Mouse (Mus musculus) adrenal gland, postnatal 10 days (tissue): Measurements from ENCODE around the gene Csf2rb. TPM values are rescaled to one million over a fixed set of nuclear protein-coding genes. Genes with fewer than 3 reads are reported as not detected.
"Not testable (repeated sequence)": the region's sequence is repeated elsewhere in the genome, so short reads cannot be mapped to it uniquely, and the experiment has no call there.

Source experiments
- DNase-seq: peaks from one replicate; pipeline ENCODE4 v3.0.0; 2021; ENCODE audit warnings: mixed read lengths
- total RNA-seq, 2 experiments: library from RNA; stranded (reverse); gene quantifications; 2 replicates each; pipeline ENCODE4 v1.2.3; 2021

Csf2rb gene
- total RNA-seq, 2 experiments from 2014 or later = 18.4 to 20.1 TPM

DNA sequence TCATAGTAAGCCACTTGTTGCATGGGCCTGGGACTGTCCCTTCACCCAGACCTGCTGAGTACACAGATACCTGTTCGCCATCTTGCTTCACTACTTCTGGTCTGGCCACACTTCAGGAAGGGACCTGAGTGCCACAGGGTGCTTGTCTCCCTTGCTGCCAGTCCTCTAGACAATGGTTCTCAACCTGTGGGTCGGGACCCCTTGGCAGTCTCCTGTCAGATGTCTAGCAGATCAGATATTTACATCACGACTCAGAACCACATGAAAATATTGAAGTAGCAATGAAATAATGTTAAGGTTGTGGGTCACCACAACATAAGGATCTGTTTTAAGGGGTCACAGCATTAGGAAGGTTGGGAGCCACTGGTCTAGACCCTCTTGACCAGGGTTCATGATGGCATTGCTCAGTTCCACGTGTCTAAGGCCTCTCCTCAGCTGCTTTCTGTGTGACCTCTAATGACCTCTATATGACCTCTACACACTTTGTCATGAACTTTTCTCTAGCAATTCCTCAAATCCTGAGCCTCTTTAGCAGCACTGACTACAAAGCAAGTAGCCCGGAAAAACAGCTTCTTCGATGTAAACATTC, 2.3 kb downstream of the Csf2rb start:
- not testable (repeated sequence) for DNase-seq

GRCm38 (mm10) chr15:78328520-78329097, 3.1 kb downstream of the Csf2rb start:
- DNase-seq = no peak

GRCm38 (mm10) chr15:78329972-78330371, 4.4 kb downstream of the Csf2rb start:
- not testable (repeated sequence) for DNase-seq

- peak; percentile 29 for DNase-seq
Observed at GRCm38 (mm10) chr15:78330706-78331105, 5.2 kb downstream of the Csf2rb start.

GRCm38 (mm10) chr15:78331523-78332340, 6.2 kb downstream of the Csf2rb start:
- no peak for DNase-seq

DNA sequence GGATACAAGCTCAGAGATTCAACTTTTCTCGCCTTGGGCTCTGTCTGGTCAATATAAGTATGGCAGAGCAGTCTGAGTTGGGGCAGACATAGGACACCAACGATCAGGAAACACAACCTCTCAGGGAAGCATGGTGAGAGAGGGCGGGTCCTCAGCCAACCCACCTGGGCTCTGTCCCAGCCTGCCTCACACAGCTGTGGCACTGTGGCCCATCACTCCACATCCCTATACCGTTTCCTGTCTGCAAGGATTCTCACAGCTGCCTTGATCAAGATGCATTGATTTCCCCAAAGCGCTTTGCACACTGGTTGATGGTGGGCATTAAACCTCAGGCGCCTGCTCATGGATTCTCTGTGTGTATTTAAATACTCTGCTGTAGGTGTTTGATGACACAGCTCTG, 7.4 kb downstream of the Csf2rb start:
- DNase-seq = no peak

GRCm38 (mm10) chr15:78334380-78334779, 8.8 kb downstream of the Csf2rb start:
- no peak for DNase-seq

- peak; percentile 76 for DNase-seq
Observed at GRCm38 (mm10) chr15:78339627-78340423, 14.3 kb downstream of the Csf2rb start.

DNA sequence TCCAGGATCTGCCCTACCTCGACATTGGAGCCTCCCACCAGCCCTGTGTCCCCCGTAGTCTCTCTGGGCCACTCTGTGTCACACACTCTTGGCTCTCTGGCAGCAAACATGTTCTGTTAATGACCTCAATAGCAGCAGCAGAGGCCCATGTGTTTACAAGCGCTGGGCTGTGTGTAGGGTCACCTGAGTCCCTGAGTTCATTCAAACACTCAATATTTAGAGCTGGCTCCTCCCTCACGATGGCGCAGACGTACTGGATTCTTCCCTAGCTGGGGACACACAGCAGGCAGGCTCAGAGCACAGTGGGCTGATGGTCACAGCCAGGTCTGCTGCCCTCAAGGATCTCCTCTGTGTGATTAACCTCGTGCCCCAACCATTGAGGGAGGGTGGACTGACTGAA, 15.4 kb downstream of the Csf2rb start:
- not testable (repeated sequence) for DNase-seq

DNA sequence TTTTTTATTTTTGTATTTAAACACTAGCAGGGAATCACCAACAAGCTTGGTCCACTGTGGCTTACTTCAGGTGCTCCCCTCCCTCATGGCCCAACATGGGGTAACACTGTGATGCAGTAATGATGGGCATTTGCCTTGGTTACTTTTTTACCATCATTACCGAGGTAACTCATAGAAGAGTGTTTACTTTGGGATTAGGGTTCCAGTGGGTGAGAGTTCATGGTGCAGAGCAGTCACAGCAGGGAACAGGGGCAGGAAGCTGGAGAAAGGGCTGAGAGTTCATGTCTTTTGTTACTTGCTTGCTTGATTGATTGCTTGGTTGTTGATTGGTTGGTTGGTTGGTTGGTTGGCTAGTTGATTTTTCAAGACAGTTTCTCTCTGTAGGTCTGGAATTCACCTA, 18.1 kb downstream of the Csf2rb start:
- no peak for DNase-seq

DNA sequence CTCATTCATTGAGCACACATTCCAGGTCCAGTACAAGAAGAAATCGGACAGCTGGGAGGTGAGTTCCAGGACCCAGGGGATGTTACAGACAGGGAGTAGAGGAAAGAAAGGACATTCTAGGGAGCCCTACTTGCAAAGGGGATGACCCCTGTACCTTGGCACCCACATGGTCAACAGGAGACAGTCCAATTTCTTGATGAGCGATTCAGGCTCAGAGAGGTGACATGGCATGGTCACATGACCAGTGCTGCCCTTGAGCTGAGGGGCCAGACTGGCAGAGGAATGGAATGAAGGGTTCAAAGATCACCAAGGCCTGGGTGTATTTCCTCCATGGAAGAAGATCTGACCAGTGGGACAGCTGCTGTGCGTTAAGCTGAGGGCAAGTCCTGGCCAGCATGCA, 19.0 kb downstream of the Csf2rb start:
- DNase-seq = no peak

DNA sequence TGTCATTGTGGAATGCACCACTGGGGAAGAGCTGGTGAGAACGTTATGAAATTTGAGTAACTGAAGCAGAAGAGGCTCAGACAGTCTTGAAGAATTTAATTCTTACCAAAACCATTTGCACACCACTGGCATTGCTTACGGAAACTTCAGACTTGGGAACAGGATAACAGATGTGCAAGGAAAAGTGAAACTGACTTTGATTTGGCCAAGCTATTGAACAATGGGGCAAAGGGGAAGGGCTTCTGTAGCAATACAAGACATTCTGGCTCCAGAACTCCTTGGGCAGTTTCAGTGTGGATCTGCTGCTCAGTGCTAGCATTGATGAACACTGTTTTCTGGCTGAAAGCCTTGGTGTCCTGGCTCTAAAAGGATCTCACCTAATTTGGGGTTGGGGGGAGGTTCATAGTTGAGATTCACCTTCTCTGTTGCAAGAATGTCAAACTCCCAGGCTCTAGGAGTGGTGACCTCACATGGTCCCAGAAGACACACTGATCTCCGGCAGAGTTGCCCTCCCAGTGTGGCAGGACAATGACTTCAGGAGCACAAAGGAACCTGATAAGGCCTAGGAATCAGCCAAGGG, 26.1 kb downstream of the Csf2rb start:
- DNase-seq = no peak

- DNase-seq = peak; percentile 74
Observed at GRCm38 (mm10) chr15:78354958-78355357, 29.4 kb downstream of the Csf2rb start.

- DNase-seq = no peak
Observed at GRCm38 (mm10) chr15:78355548-78355947, 30.0 kb downstream of the Csf2rb start.

DNA sequence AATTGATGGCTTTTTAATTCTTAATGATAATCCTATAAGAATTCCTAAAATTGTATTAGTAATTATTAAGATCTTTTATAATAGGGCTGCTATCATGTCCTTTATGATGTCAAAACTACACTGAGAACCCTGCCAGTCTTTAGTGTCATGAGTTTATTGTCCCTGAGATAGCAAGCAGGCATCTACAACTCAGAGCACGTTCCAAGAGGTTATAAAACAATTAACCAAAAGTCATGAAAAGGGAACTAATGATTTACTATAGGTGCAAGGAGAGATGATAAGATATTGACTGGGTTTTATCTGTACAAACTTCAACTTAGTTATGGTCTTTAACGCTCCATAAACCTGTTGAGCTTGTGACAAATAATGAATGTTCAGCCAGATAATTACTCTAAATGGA, 40.4 kb downstream of the Csf2rb start:
- no peak for DNase-seq

GRCm38 (mm10) chr15:78366875-78367274, 41.3 kb downstream of the Csf2rb start:
- no peak for DNase-seq

DNA sequence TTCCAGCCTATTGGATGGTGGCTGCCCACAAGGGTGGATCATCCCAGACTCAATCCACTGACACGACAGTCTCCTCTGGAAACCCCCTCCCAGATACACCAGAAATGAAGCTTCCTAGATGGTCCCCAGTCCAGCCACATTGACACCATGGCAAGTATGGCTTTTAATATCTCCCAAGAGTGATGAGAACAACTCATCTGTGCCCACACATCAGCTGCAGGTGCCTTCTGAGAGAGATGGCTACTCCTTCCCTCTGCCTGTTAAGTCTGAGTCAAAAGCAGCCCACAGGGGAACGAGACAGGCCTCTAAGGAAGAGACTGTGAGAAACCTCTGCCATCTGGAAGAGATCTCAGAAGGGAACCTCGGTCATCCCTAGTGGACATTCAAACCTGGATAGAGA, 42.3 kb downstream of the Csf2rb start:
- DNase-seq = no peak

DNA sequence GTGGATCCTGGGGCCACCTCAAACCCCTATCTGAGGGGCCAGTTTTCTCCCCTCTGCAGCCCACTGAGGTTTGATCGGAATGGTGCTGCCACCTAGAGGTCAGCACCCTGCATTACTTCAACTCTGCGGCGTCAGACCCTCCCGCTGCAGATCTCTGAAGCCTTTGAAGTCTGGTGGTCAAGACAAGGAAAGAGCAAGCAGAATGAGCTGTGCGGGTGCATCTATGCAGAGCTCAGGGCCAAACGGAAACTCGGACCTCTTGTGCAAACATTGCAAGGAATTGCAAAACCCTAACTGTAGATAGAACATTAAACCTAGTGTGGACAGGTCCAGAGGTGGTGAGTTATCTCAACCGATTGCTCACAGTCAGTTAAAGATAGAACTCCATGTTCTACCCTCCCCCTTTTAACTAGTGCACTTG, 43.4 kb downstream of the Csf2rb start:
- peak; percentile 70 for DNase-seq

- no peak for DNase-seq
Observed at GRCm38 (mm10) chr15:78369641-78370040, 44.1 kb downstream of the Csf2rb start.

DNA sequence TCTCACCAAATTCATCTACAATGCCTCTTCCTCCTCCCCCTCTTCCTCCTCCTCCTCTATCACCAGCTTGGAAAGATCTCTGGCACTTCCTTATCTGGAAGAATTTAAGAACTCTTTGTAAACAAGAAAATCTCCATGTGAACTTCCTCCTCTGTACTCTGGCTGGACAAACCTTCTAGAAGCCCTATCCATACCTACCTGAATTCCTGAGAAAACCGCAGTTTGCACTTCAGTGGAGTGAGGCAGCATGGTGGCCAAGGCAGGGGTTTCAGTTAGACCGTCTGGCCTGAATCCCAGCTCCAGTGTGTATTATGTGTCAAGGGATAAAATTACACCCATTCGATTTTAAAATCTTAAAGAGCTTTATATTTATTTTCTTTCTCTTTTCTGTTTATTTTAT, 47.2 kb downstream of the Csf2rb start:
- DNase-seq = no peak

DNA sequence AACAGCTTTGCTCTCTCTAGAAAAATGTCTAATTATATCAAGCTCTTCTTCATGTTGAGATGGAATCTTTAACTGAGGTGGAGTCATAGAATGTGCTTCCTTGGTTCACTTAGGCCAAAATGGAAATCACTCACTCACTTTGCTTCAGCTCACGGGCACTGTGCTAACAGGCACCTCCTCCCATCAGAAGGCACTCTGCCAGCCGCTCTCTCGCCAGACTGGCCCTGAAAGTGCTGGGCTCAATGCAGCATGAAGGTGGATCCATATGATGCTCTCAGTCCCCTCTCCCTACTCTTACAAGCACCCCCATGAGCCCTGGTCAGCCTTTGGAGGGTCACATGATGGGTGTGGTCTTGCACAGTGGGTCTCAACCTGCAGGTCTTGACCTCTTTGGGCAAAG, 48.7 kb downstream of the Csf2rb start:
- DNase-seq = peak; percentile 75

- no peak for DNase-seq
Observed at GRCm38 (mm10) chr15:78377859-78378258, 52.3 kb downstream of the Csf2rb start.
